Mouse (Mus musculus) monocyte, adult 2 months (primary cell): ENCODE measurements at regions not wholly inside any gene's neighbourhood (a gene's known extent, or its start where the extent isn't known, plus 50 kb on each side); places are given as distances from the start of the nearest gene placed in this dataset.

Experiments
- DNase-seq, 2 experiments: peaks; one replicate each; pipeline ENCODE4 v3.0.0; 2022; ENCODE audit warnings: low spot score in 2 of 2, low read depth in 1 of 2

- no peak for DNase-seq
Observed at GRCm38 (mm10) chr15:62646476-62647168, 1198.4 kb downstream of the Gsdmc2 start.

GRCm38 (mm10) chr15:62644744-62645143 lies 1200.2 kb downstream of the Gsdmc2 start:
- no peak for DNase-seq

DNA sequence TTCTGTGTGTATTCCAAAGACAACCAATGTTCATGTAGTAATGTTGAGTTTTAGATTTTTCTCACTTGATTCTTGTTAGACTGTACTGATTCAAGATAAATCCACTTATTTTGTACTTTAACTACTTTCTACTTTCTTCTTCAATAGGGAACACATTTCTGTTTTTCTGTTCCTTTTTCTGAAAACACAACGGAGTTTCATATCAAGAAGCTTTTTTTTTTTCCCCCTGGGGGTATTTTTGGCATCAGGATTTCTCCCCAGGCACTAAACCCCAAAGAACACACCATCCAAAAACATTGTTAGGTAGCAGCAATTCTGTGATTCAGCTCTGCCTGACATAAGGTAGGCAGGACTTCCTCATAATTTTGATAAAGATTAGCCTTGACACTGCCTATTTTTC lies 1200.7 kb downstream of the Gsdmc2 start:
- DNase-seq, result no peak

DNA sequence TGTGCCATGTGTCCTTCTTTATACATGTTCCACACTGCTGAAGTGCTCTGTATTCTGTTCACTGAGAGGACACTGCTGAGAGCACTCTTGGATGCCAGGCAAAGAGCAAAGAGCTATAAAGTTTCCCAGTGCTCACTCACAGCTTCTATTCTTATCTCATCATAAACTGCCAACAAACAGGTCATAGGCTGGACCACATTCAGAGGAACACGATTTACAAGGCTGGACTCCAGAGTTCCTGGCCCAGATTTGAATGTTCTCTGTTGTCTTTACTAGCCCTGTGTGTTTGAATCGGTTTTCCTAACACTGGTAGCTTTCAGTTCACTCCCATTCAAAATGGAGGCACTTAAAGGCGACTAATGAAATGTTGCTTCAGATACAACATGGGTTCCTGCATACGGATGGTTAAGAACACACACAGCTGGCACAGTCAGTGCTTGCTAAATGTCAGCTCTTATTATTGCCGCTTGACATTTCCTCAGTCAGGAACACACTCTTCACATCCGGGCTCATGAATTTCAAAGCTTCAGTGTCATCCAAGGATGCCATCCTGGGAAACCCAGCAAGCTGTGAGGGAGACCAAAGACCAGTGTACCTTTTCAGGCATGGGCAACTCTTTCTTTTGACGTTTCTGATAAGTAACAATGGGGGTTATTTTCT lies 1203.8 kb downstream of the Gsdmc2 start:
- DNase-seq, result no peak

GRCm38 (mm10) chr15:62625406-62625805 lies 1219.6 kb downstream of the Gsdmc2 start:
- no peak for DNase-seq

- no peak for DNase-seq
Observed at GRCm38 (mm10) chr15:62616042-62616441, 1228.9 kb downstream of the Gsdmc2 start.

- DNase-seq, result no peak
Observed at GRCm38 (mm10) chr15:62596735-62597134, 1248.2 kb downstream of the Gsdmc2 start.

- no peak for DNase-seq
Observed at GRCm38 (mm10) chr15:62588580-62588979, 1256.4 kb downstream of the Gsdmc2 start.

GRCm38 (mm10) chr15:62578788-62579187 lies 1266.2 kb downstream of the Gsdmc2 start:
- no peak for DNase-seq

DNA sequence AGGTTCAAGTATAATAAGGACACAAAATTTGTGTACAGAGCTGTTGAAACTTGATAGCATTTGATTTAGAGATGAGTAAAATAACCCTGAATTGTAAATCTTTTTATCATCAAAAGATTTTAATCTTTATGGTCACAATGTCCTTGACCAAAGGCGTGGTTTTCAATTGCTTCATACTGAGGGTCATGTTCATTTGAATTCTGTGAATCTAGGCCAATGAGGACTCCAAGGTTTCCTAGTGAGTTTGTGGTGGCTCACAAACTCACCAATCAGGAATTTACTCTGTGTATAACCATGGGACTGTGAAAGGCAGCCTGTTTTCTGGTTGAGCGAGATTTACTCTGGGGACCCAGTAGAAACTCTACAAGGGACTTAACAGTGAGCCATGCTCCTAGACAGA lies 1269.2 kb downstream of the Gsdmc2 start:
- DNase-seq, result no peak

- DNase-seq, result no peak
Observed at GRCm38 (mm10) chr15:62571803-62572202, 1273.2 kb downstream of the Gsdmc2 start.

DNA sequence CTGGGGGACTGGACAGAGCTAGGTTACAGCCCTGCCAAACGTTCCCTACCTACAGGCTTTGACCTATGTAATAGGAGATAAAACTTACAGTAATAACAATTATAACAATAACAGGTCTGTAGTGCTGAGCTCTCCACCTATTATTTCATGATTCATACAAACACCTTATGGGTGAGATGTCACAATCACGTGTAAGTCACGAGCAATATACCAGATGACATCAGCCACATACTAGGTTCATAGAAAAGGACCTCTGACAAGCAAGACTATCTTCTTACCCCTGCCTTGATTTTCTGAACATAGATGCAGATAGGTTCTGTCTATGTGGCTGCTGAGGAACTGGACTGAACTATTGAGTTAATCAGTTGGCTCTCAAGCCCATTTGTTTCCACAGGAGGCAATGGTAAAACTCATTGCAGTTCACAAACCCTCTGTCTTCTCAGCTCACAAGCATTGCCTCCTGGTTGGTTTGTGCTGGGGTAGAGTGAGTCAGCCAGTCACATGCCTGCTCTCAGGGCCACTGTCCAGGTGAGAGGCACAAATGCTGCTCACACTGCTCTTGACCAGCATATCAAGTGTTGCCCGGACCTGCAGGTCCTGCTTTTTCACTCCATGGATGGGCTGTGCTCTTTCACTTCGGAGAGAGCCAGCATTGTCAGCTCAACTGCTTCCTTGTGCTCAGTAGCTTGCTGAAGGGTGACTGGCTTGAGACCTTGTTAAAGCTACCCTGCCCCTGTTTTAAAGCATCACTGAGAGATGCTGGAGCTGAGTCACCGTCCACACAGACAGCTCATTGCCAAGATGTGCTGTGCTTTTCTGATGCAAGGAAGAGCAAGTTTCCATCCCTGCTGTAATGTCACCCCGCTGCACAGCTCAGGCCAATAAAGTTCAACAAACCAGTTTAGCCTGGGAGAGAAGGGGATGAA lies 1275.9 kb downstream of the Gsdmc2 start:
- no peak for DNase-seq

- DNase-seq, result no peak
Observed at GRCm38 (mm10) chr15:62567431-62567830, 1277.5 kb downstream of the Gsdmc2 start.

DNA sequence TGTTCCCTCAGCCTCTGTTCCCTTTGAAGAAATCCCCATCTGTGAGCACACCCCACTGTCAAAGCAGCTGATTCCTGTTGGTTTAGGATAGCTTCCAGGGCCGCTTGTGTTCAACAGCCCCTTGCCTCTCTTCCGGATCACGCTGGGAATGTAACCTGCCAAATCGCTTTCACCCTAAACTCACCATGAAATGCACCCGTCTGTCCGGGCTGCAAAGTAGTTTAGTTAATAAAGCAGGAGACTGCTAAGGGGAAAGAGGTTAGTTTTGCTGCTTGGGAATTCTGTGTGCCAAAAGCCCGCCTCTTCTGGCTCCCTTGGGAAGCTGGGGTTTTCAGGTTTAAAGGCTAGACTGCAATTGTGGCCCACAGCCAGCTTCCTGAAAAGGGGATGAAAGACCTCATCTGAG lies 1278.9 kb downstream of the Gsdmc2 start:
- no peak for DNase-seq

GRCm38 (mm10) chr15:62533233-62533632 lies 1311.7 kb downstream of the Gsdmc2 start:
- DNase-seq, result no peak

GRCm38 (mm10) chr15:62528975-62529374 lies 1316.0 kb downstream of the Gsdmc2 start:
- no peak for DNase-seq

DNA sequence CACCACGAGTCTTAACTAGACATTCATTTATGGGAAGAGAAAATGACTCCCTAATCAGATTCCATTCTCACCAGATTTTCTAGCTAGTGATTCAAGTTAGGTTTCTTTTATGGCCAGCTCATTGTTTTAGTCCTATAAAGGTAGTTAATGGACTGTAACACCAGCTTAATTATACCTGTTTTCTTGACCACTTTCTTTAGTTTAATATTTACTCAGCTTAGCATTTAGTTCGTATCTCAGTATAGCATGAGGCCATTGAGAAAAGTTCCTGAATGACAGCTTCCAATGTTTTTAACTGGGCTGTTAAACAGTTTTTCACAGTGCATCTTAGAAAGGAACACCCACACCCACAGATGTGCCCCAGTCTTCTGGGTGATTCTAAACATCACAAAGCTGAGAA lies 1320.3 kb downstream of the Gsdmc2 start:
- DNase-seq, result no peak

- no peak for DNase-seq
Observed at GRCm38 (mm10) chr15:62524135-62524534, 1320.8 kb downstream of the Gsdmc2 start.

DNA sequence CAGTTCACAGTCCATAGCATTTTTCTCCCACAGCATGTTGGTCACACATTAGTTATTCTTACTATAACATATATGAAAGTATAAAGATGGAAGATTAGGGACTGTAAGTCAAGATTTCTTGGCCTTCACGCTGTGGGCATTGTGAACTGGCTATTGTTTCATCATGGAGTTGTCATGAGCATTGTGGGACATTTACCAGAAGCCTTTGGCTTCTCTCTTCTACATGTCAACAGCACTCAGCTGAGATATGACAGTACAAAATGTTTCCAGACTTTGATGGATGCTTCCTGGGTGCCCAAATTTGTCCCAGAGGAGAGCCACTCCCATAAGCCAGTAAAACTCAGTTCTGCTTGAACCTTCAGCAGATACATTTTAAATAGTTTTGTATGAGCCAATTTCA lies 1331.5 kb downstream of the Gsdmc2 start:
- no peak for DNase-seq

DNA sequence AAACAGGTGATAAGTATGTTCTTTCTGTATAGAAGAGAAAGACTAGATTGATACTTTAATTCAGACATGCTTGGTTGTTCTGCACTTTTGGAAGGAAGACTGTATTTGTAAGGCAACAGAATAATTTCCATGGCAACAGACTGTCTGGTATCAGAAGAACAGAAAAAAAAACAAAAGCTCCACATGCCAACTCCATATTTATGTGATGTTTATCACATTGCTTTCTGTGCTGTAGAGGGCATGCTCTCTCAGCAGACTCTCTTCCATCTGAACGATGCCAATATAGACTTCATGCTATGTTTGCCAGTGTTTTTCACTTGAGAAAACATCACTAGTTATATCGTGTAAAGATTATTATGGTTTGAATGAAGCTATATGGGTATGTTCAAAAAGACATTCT lies 1333.5 kb downstream of the Gsdmc2 start:
- DNase-seq, result no peak

- DNase-seq, result no peak
Observed at GRCm38 (mm10) chr15:62503866-62504265, 1341.1 kb downstream of the Gsdmc2 start.

DNA sequence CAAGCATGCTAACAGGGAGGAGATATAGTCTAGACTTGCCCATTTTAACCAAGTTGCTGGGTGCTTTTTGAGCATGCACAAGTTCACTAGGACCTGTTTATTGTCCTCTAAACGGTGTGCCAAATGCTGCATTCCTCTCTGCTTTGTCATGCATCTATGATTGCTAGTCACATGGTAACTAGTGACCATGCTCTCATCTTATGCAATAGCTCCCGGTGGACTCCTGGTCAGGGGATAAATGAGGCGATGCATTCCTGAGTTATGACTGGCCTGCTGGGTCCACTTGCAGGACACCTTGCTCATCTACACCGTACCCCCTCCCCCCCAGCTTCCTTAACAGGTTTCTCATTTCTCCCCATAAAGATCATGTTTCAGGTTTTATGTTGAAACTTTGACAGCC lies 1344.0 kb downstream of the Gsdmc2 start:
- DNase-seq, result no peak
